Mouse (Mus musculus): Measurements from ENCODE around the gene Rhox10. TPM values are rescaled to one million over a fixed set of nuclear protein-coding genes. Genes with fewer than 3 reads are reported as not detected.
"Not testable (repeated sequence)": the region's sequence is repeated elsewhere in the genome, so short reads cannot be mapped to it uniquely, and the experiment has no call there.

The Rhox10 gene
- not detected in 2 replicates for polyA plus RNA-seq (2016; fragmentation: Nextera tagmentation; extraction: Ambion mirVana)

DNA sequence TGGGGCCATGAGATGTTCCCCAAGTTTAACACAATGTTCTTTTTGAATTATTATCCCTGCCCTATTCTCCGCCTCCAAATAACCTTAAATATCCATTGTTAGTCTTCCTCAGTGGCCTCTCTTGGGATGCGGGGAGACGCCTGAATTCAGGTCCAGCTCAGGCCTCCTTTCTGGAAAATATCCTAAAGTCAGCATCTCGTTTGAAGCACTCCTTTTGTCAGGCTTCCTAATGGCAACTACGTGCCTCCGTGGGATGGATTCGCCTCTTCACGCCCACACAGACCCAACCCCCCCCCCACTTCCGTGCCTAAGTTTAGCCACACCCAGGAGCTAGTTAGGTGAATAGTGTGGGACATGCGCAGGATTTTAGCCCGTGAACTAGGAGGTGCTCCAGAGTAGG is at the start of gene Rhox10:
TSS of gene Rhox10 (plus strand) at position 301 of the 400 bp plus-strand sequence.
- Histone ChIP-seq H3K36me3 (no peaks in the 10 kb centered on the region), H3K4me1 (replicated peaks) (no peaks in the 10 kb centered on the region), H3K4me2 (no peak within 1 kb of the TSS), H3K27me3 (no peaks in the 10 kb centered on the region), H3K9ac (replicated peaks) (no peak within 1 kb of the TSS), H3K4me3 (replicated peaks) (no peak within 1 kb of the TSS), H3K9me3 (no peaks in the 10 kb centered on the region), H3K27ac (no peak within 1 kb of the TSS)
- 88% methylated on average over 11 of the region's 11 CpGs for WGBS
- ATAC-seq (ENCODE audit: insufficient number of reproducible peaks, insufficient read depth, low FRiP score, low TSS enrichment, low read depth) = no peak

DNA sequence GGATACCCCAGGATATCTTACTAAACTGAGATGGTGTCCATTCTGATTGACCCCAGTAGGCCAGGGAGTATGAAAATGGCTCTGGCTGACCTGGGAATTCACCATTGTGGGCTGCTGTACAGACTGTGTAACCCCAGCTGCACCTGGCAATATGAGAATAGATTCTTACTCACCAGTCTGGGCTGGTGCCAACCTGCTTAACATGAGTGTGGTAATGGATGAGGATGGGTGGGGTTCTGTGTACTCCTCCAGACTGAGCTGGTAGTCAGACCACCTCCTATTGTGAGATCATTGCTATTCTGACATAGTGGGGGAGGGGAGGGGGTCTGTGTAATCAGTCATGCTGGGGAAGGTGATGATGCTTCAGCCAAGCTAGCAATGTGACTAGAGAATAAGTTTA is 47.7 kb upstream of the Rhox10 start, which contains the start of gene Btg1-ps1:
TSS of gene Btg1-ps1 (minus strand) at position 219 of the 400 bp plus-strand sequence.
- H3K36me3 ChIP-seq; H3K27me3 ChIP-seq; H3K4me3 ChIP-seq (replicated peaks); H3K9me3 ChIP-seq; H3K4me1 ChIP-seq (replicated peaks); H3K9ac ChIP-seq (replicated peaks); H3K4me2 ChIP-seq; H3K27ac ChIP-seq; ATAC-seq (ENCODE audit: insufficient number of reproducible peaks, insufficient read depth, low FRiP score, low TSS enrichment, low read depth): not testable (repeated sequence)

DNA sequence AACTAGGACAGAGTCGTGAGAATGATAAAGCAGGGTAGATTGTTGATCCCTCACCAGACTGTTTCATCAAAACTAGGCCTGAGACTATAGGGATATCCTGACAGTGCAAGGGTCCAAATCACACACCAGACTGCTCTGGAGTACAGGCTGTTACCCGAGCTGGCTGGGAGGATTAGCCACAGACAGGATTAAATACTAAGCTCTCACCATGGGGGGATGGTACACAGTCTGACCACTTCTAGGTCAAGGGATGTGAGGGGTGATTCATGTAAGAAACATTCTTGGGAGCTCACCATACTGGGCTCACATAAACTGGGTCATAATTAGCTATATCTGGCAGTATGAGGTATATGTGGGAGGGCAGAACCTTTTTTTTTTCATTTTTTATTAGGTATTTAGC is 32.4 kb upstream of the Rhox10 start:
- ATAC-seq (ENCODE audit: insufficient number of reproducible peaks, insufficient read depth, low FRiP score, low TSS enrichment, low read depth) = no peak
- WGBS = 45% methylated on average over 2 of the region's 2 CpGs
- Histone ChIP-seq H3K4me3 (replicated peaks) (no peak overlapping the region), H3K4me1 (replicated peaks) (no peaks in the 10 kb centered on the region), H3K27ac (no peak overlapping the region), H3K4me2 (no peak overlapping the region), H3K36me3 (no peaks in the 10 kb centered on the region), H3K9me3 (no peaks in the 10 kb centered on the region), H3K27me3 (no peaks in the 10 kb centered on the region), H3K9ac (replicated peaks) (no peak overlapping the region)

DNA sequence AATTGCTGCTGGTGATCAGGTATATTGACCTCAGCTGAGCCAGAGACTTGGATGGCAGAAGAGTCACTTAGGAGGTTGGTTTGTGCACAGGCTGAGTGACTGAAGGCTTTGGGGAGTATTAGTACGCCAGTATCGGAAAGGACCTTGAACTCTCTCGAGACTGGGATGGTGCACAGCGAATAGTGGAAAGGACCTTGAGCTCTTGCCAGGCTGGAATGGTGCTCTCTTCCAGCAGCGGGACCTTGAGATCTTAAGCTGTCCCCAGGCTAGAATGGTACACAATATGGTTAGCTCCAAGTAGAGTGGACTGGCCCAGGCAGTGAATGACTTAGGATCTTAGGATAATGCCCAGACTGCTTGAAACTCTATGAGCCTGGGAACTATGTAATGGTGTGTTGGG is 26.6 kb upstream of the Rhox10 start:
- H3K4me2 ChIP-seq = no peak overlapping the region
- no peaks in the 10 kb centered on the region for H3K36me3 ChIP-seq
- WGBS = 86% methylated on average over 5 of the region's 5 CpGs
- no peak overlapping the region for H3K9ac ChIP-seq (replicated peaks)
- H3K27me3 ChIP-seq = no peaks in the 10 kb centered on the region
- no peak overlapping the region for H3K4me3 ChIP-seq (replicated peaks)
- no peak overlapping the region for H3K27ac ChIP-seq
- no peaks in the 10 kb centered on the region for H3K9me3 ChIP-seq
- ATAC-seq (ENCODE audit: insufficient number of reproducible peaks, insufficient read depth, low FRiP score, low TSS enrichment, low read depth) = no peak
- no peaks in the 10 kb centered on the region for H3K4me1 ChIP-seq (replicated peaks)

DNA sequence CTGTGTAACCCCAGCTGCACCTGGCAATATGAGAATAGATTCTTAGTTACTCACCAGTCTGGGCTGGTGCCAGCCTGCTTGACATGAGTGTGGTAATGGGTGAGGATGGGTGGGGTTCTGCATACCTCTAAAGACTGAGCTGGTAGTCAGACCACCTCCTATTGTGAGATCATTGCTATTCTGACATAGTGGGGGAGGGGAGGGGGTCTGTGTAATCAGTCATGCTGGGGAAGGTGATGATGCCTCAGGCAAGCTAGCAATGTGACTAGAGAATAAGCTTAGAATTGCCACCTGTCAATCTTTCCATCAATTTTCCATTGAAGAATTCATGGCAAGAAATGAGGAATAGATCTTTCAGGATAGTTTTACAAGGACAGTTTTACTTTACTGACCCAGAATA is 23.3 kb upstream of the Rhox10 start, which contains the start of gene Btg1-ps2:
TSS of gene Btg1-ps2 (minus strand) at position 101 of the 400 bp plus-strand sequence.
- not testable (repeated sequence) for H3K9me3 ChIP-seq; H3K27me3 ChIP-seq; H3K4me1 ChIP-seq (replicated peaks); H3K36me3 ChIP-seq; H3K9ac ChIP-seq (replicated peaks); H3K4me3 ChIP-seq (replicated peaks); H3K4me2 ChIP-seq; H3K27ac ChIP-seq; ATAC-seq (ENCODE audit: insufficient number of reproducible peaks, insufficient read depth, low FRiP score, low TSS enrichment, low read depth)

DNA sequence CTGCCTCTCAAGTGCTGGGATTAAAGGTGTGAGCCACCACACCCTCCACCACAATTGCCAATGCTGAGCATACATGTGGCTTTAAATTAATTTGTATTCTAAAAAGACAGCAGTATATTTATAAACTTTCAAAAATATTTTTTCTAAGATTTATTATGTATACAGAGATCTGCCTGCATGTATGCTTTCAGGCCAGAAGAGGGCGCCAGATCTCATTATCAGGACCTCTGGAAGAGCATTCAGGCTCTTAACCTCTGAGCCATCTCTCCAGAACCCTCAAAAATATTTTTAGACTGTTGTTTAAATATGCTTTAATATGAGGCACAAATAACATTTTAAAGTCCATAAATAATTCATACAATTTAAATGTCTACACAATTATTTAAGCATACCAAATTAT is 4.7 kb upstream of the Rhox10 start:
- no peaks in the 10 kb centered on the region for H3K4me1 ChIP-seq (replicated peaks)
- no peak overlapping the region for H3K9ac ChIP-seq (replicated peaks)
- H3K9me3 ChIP-seq = no peaks in the 10 kb centered on the region
- H3K27me3 ChIP-seq = no peaks in the 10 kb centered on the region
- H3K4me2 ChIP-seq = no peak overlapping the region
- no peaks in the 10 kb centered on the region for H3K36me3 ChIP-seq
- no peak overlapping the region for H3K4me3 ChIP-seq (replicated peaks)
- WGBS = 0% methylated on average over 1 of the region's 1 CpGs
- no peak for ATAC-seq (ENCODE audit: insufficient number of reproducible peaks, insufficient read depth, low FRiP score, low TSS enrichment, low read depth)
- H3K27ac ChIP-seq = no peak overlapping the region

DNA sequence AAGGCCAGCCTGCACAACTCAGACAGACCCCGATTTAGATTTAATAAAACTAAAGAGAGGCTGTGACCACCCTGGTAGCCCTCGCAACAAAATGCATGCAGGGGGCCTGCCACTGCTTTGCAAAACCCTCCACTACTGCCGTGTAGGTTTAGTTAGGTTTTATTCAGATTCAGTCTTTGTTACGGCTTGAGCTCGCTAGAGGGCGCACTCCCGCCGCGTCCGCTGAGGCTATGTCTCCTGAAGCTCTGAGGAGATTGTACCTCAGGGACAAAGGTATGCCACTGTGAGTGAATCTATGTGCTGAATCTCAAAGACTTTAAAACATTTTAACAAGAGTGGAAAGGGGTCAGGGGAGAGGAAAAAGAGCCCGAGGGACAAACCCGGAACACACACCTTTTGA is 18.0 kb downstream of the Rhox10 start:
- no peaks in the 10 kb centered on the region for H3K9me3 ChIP-seq
- ATAC-seq (ENCODE audit: insufficient number of reproducible peaks, insufficient read depth, low FRiP score, low TSS enrichment, low read depth) = no peak
- 20% methylated on average over 12 of the region's 12 CpGs for WGBS
- no peaks in the 10 kb centered on the region for H3K4me1 ChIP-seq (replicated peaks)
- H3K4me2 ChIP-seq = no peak overlapping the region
- H3K27ac ChIP-seq = no peak overlapping the region
- no peaks in the 10 kb centered on the region for H3K27me3 ChIP-seq
- no peaks in the 10 kb centered on the region for H3K36me3 ChIP-seq
- no peak overlapping the region for H3K4me3 ChIP-seq (replicated peaks)
- H3K9ac ChIP-seq (replicated peaks) = no peak overlapping the region

DNA sequence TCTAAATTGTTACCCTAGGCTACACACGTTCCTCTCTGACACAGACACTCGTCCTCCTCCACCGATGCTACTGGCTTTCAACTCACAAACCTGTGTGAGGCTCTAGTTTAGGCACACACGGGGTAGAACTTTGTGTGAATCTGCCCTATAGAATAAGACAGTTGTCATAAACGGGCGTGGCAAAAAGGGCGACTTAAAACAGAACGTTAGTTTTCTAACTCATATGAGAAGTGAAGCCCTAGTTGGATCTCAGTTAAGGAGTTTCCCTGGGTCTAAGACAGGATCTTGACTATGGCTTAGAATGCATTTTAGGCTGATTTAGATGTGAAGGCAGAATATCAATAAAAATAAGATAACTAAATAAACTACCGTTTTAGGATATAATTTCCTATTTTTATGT is 18.8 kb downstream of the Rhox10 start, which contains the start of gene Rhox11:
TSS of gene Rhox11 (minus strand) at position 101 of the 400 bp plus-strand sequence.
- Histone ChIP-seq H3K36me3 (no peaks in the 10 kb centered on the region), H3K27ac (no peak within 1 kb of the TSS), H3K9ac (replicated peaks) (no peak within 1 kb of the TSS), H3K9me3 (no peaks in the 10 kb centered on the region), H3K4me1 (replicated peaks) (no peaks in the 10 kb centered on the region), H3K4me3 (replicated peaks) (no peak within 1 kb of the TSS), H3K4me2 (no peak within 1 kb of the TSS), H3K27me3 (no peaks in the 10 kb centered on the region)
- no peak for ATAC-seq (ENCODE audit: insufficient number of reproducible peaks, insufficient read depth, low FRiP score, low TSS enrichment, low read depth)
- 89% methylated on average over 9 of the region's 9 CpGs for WGBS

DNA sequence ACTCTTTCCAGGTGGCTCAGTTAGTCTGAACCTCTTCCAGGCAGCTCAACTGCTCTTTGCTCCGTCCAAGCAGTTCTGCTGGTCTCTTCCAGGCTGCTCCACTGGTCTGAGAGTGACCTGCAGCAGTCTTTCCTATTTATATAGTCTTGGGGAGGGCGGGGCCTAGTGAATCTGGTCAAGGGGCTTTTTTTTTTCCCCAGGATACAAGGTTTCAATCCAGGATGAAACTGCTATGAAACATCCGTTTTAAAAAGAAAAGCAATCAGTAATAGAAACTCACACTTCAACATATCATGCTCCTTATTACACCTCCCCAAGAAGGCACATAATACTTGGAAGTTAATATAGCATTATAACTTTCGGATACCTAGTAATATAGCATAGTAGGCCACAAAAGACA is 44.5 kb downstream of the Rhox10 start, which contains the start of gene Rhox12:
TSS of gene Rhox12 (minus strand) at position 101 of the 400 bp plus-strand sequence.
- 66% methylated on average over 4 of the region's 4 CpGs for whole genome bisulfite sequencing
- H3K36me3 ChIP-seq = no peaks in the 10 kb centered on the region
- H3K4me3 ChIP-seq (replicated peaks) = no peak within 1 kb of the TSS
- ATAC-seq (ENCODE audit: insufficient number of reproducible peaks, insufficient read depth, low FRiP score, low TSS enrichment, low read depth) = no peak
- no peaks in the 10 kb centered on the region for H3K9me3 ChIP-seq
- no peak within 1 kb of the TSS for H3K4me2 ChIP-seq
- no peak within 1 kb of the TSS for H3K9ac ChIP-seq (replicated peaks)
- no peaks in the 10 kb centered on the region for H3K27me3 ChIP-seq
- H3K4me1 ChIP-seq (replicated peaks) = no peaks in the 10 kb centered on the region
- no peak within 1 kb of the TSS for H3K27ac ChIP-seq

DNA sequence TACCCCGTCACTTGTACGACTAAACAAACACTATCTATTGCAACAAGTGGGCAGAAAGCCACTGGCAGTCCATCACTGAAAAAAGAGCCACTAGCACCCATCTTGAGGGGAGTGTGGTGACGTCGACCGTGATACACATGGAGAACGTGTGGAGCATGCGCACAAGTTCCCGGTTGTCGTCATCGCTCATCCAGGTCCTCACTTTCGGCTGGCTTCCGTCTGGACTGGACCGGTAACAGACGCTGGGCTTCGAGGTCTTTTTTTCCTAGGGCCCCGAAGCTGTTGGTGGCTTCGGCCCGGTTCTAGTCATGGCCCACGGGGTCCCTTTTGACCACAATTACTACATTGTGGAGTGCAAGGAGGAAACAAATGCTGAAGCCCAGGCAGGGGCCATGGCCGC is 54.7 kb downstream of the Rhox10 start, which contains the start of gene Rhox13:
TSS of gene Rhox13 (plus strand) at position 238 of the 400 bp plus-strand sequence.
- Histone ChIP-seq H3K4me1 (replicated peaks) (no peaks in the 10 kb centered on the region), H3K9me3 (0 out of 2 replicates have a peak, but pooled peaks cover 15% of the 10 kb centered on the region), H3K4me3 (replicated peaks) (no peak within 1 kb of the TSS), H3K36me3 (no peaks in the 10 kb centered on the region), H3K9ac (replicated peaks) (no peak within 1 kb of the TSS), H3K27me3 (no peaks in the 10 kb centered on the region), H3K4me2 (no peak within 1 kb of the TSS), H3K27ac (no peak within 1 kb of the TSS)
- WGBS = 95% methylated on average over 20 of the region's 20 CpGs
- ATAC-seq (ENCODE audit: insufficient number of reproducible peaks, insufficient read depth, low FRiP score, low TSS enrichment, low read depth) = no peak
